Mouse (Mus musculus): Measurements from ENCODE around the gene Atf3. TPM values are rescaled to one million over a fixed set of nuclear protein-coding genes. Genes with fewer than 3 reads are reported as not detected.

Gene Atf3
- polyA plus RNA-seq, 1 experiment = 0.16 TPM

GRCm38 (mm10) chr1:191125811-191126638 is 91.8 kb downstream of the Atf3 start:
- Histone ChIP-seq H3K36me3 (ENCODE audit: control insufficient read depth) (no peaks in the 10 kb centered on the region), H3K4me3 (replicated peaks) (no peak overlapping the region), H3K4me1 (ENCODE audit: control insufficient read depth) (no peaks in the 10 kb centered on the region), H3K9me3 (ENCODE audit: control insufficient read depth, low read length) (peaks cover 7% of the 10 kb centered on the region), H3K27me3 (ENCODE audit: control insufficient read depth) (peaks cover 14% of the 10 kb centered on the region)
- no peak for TF ChIP-seq GATA1 (IDR thresholded peaks at IDR 0.05; ENCODE audit: low read length)
- TF ChIP-seq TAL1 (IDR thresholded peaks at IDR 0.05; ENCODE audit: low read length) = no peak

GRCm38 (mm10) chr1:191124288-191124687 is 93.6 kb downstream of the Atf3 start:
- TF ChIP-seq TAL1 (IDR thresholded peaks at IDR 0.05; ENCODE audit: low read length) (no peak), GATA1 (IDR thresholded peaks at IDR 0.05; ENCODE audit: low read length) (no peak)
- H3K4me1 ChIP-seq (ENCODE audit: control insufficient read depth) = no peaks in the 10 kb centered on the region
- peaks cover 14% of the 10 kb centered on the region for H3K27me3 ChIP-seq (ENCODE audit: control insufficient read depth)
- no peaks in the 10 kb centered on the region for H3K36me3 ChIP-seq (ENCODE audit: control insufficient read depth)
- no peak overlapping the region for H3K4me3 ChIP-seq (replicated peaks)
- H3K9me3 ChIP-seq (ENCODE audit: control insufficient read depth, low read length) = peaks cover 1% of the 10 kb centered on the region

DNA sequence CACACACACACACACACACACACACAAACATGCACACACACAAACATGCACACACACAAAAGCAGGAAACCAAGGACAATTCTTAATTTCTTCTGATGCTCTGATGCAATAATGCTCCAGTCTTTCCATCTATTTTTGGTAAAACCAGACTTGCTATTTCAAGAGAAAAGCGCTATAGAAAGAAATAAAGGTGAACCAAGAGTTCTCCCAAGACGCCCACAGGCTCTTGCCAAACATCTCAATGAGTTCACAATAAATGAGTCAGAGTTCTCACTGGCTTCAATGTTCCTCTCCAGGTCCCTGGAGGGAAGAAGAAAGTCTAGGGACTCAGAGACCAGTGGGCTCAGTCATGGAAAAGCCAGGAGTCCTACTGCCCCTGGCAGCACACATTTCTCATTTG is 94.1 kb downstream of the Atf3 start:
- Histone ChIP-seq H3K36me3 (ENCODE audit: control insufficient read depth) (no peaks in the 10 kb centered on the region), H3K4me1 (ENCODE audit: control insufficient read depth) (no peaks in the 10 kb centered on the region), H3K9me3 (ENCODE audit: control insufficient read depth, low read length) (no peaks in the 10 kb centered on the region), H3K4me3 (replicated peaks) (no peak overlapping the region), H3K27me3 (ENCODE audit: control insufficient read depth) (peaks cover 14% of the 10 kb centered on the region)
- no peak for TF ChIP-seq TAL1 (IDR thresholded peaks at IDR 0.05; ENCODE audit: low read length)
- no peak for TF ChIP-seq GATA1 (IDR thresholded peaks at IDR 0.05; ENCODE audit: low read length)

- TF ChIP-seq GATA1 (IDR thresholded peaks at IDR 0.05; ENCODE audit: low read length) = no peak
- no peak for TF ChIP-seq TAL1 (IDR thresholded peaks at IDR 0.05; ENCODE audit: low read length)
- Histone ChIP-seq H3K9me3 (ENCODE audit: control insufficient read depth, low read length) (no peaks in the 10 kb centered on the region), H3K36me3 (ENCODE audit: control insufficient read depth) (no peaks in the 10 kb centered on the region), H3K4me3 (replicated peaks) (no peak overlapping the region), H3K27me3 (ENCODE audit: control insufficient read depth) (peaks cover 14% of the 10 kb centered on the region), H3K4me1 (ENCODE audit: control insufficient read depth) (no peaks in the 10 kb centered on the region)
These were observed 95.1 kb downstream of the Atf3 start for GRCm38 (mm10) chr1:191122744-191123143.

Other genes with a start within 250 kb of the Atf3 start
- 0.11 TPM in 1 of 2 replicates, not detected in the other for gene Vash2, start 238.7 kb downstream of the Atf3 start, polyA plus RNA-seq (2012)
- 0.15 and 0.27 TPM in 2 replicates for gene Flvcr1, start 191.9 kb downstream of the Atf3 start, polyA plus RNA-seq (2012)
- not detected in 2 replicates for gene Spata45, start 181.4 kb downstream of the Atf3 start, polyA plus RNA-seq (2012)
- 0.04 and 0.08 TPM in 2 replicates for gene Tatdn3, start 155.1 kb downstream of the Atf3 start, polyA plus RNA-seq (2012)
- 1.4 and 3.2 TPM in 2 replicates for gene Nsl1, start 155.0 kb downstream of the Atf3 start, polyA plus RNA-seq (2012)
- gene Batf3, start 120.2 kb downstream of the Atf3 start, polyA plus RNA-seq (2012) = 0.14 TPM in 1 of 2 replicates, not detected in the other
- not detected in 2 replicates for gene Fam71a, start 53.2 kb downstream of the Atf3 start, polyA plus RNA-seq (2012)
- gene Nenf, start 100.2 kb upstream of the Atf3 start, polyA plus RNA-seq (2012) = 6.9 and 9.3 TPM in 2 replicates
- 0.50 and 0.92 TPM in 2 replicates for gene Tmem206, start 107.9 kb upstream of the Atf3 start, polyA plus RNA-seq (2012)
- 5.6 and 5.9 TPM in 2 replicates for gene Ppp2r5a, start 185.2 kb upstream of the Atf3 start, polyA plus RNA-seq (2012)

Data from erythroblast, embryonic 14.5 days (primary cell).